Mouse (Mus musculus) gastrocnemius, adult 2 months (tissue): ENCODE measurements around the gene Ybx1. TPM values are rescaled to one million over a fixed set of nuclear protein-coding genes. Genes with fewer than 3 reads are reported as not detected.

Experiments used
- DNase-seq: peaks from one replicate; pipeline ENCODE4 v3.0.0; 2022
- H3K27ac ChIP-seq: fragments of 200-600 bp; 2 replicates; pipeline ENCODE4 v1.8.1; 2022; ENCODE audit warnings: mild to moderate bottlenecking
- H3K4me3 ChIP-seq: fragments of 200-600 bp; 2 replicates; pipeline ENCODE4 v1.8.1; 2022; ENCODE audit warnings: mild to moderate bottlenecking, moderate library complexity
- CTCF ChIP-seq: fragments of 200-600 bp; IDR thresholded peaks from 2 replicates; pipeline ENCODE4 v1.8.1; 2022; ENCODE audit warnings: antibody characterized with exemption, mild to moderate bottlenecking, moderate library complexity
- intact Hi-C: fragments of 180-260 bp; cut with DNase I; formaldehyde crosslinking; loops from one replicate; pipeline ENCODE4 v1.15.1; 2025
- total RNA-seq, 2 experiments: library from RNA; stranded (reverse); gene quantifications; 2 replicates each; pipeline ENCODE4 v1.2.3; 2021

Gene Ybx1
- total RNA-seq, 2 experiments from 2014 or later, result 664 to 696 TPM

DNA sequence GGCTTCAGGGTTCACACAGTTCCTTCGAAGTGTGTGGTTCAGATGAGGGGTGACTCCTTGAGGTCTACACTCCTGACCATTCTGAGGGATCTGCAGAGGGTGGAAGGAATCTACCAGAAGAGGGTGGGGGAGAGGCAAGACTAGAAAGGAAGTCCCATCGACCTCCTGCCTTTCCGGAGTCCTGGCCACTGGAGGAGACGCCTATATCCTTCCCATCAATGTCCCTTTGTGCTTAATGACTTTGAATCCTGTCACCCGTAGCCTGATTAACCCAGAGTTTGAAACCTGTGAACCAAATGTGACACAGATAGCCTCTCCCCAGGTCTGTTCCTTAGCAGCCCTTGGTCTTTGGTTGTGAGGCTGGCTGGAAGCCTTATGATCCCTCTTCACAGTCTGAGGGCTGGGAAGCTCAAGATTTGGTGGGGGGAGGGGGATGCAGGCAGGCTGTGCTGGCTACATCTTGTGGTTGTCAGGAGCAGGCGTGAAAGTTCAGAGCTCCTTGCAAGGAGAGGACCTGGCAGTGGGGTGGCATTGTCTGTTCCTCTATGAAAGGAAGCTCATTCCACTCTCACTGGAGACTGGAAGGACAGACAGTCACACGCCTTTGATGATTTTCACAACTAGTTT, 33.2 kb downstream of the Ybx1 start:
- no peak overlapping the region for H3K4me3 ChIP-seq
- H3K27ac ChIP-seq, result peak overlapping the region; percentile 80
- intact Hi-C loops, result no loop called here
- no peak for TF ChIP-seq CTCF
- no peak for DNase-seq

DNA sequence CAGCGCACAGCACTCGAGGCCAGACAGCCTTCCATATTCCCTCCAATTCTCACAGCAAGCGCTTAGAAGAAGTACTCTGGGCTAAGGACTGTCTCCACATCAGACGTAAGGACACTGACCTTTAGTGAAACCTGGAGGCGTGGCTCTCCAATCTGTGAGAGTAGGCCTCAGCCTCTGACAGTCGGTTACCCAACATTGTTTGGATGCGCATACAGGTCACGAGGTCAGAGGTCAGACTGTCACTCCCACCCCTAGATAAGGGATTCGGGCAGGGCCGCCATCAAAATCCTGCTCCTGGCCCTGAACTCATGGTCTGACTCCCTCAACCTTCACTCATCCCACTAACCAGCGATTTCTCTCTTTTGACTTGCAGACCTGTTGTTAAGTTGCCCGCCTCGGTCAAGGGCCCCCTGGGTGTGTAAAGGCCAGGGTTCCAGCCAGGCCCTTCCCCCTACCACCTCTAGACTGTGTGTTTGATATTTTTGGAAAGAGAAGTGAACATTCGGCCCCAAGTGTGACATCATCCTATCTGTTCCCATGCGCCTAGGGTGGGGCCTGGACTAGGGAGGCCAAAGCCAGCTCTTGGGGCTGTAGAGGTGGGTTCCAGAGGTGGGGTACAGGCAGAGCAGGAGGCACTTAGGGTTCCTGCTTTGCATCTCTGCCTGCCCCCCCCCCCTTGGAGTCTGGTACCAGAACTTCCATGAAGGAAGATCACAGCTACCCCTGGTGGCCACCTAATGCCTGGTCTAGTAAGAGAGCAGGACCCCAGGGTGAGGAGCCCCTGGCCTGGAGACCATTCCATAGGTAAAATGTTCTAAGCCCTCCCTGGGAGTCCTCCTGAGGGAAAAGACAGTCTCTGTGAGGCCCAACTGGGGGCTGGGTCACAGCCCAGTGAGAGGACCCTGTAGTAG, 34.8 kb downstream of the Ybx1 start:
- TF ChIP-seq CTCF, result no peak
- intact Hi-C loops, result no loop called here
- Histone ChIP-seq H3K4me3 (no peak overlapping the region), H3K27ac (peak overlapping the region; percentile 73)
- no peak for DNase-seq

DNA sequence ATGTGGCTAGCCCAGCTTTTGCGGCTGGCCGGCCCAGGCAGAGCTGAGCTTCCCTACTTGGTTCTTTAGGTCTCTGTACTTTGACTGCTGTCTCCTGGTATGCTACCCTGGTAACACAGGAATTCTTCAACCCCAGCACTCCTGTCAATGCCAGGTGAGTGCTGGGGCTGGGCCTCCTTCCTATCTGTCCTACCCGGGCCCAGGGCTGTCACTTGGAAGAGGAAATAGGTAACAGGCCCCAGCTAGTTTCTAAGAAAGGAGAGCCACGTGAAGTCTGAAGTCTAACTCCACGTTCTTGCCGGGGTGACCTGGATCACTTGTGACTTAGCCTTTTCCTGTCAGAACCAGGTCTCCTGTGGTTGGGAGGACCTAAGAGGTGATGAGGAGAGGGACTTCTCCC, 37.3 kb downstream of the Ybx1 start:
- Histone ChIP-seq H3K4me3 (peak overlapping the region; percentile 2; the same call in 1 of the 2 replicates), H3K27ac (no peak overlapping the region)
- no peak for DNase-seq
- TF ChIP-seq CTCF, result no peak
- intact Hi-C loops, result no loop called here

- DNase-seq, result no peak
- Histone ChIP-seq H3K27ac (peak within 1 kb of the TSS; percentile 24), H3K4me3 (peak within 1 kb of the TSS; percentile 32)
- no peak for TF ChIP-seq CTCF
- intact Hi-C loops, result no loop called here
Observed at GRCm38 (mm10) chr4:119255351-119255750, 39.1 kb downstream of the Ybx1 start, which contains the start of gene Cldn19. Gene Cldn19 (plus strand): TSS chr4:119255414.

DNA sequence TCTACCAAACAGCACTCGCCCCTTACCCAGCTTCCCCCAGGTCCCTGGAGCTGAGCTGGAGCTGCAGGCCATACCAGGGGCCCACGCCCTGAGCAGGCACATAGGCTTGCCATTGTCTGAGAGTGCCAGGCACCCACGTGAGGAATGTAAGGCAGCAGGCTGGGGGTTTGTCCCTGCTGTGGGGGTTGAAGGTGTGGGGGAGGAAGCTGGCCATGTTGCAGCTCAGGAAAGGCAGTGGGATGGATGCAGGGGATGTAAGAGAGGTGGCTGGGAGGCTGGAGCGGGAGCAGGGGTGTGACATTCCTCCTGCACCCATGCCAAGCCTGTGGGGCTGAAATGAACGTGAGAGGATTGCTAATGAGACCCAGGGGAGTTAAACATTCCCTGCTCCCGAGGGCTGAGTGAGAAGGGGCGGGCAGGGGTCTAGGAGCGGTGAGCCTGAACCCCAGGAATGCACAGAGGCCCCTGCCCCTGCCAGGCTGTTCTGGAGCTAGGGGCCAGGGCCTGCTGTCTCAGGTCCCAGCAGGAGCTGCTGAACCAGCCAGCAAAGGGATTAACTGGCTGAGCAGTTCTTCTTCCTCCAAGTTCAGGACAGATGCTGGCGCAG, 40.3 kb downstream of the Ybx1 start:
- Histone ChIP-seq H3K27ac (peak overlapping the region; percentile 24; the same call in 1 of the 2 replicates), H3K4me3 (no peak overlapping the region)
- no peak for TF ChIP-seq CTCF
- intact Hi-C loops, result no loop called here
- no peak for DNase-seq

DNA sequence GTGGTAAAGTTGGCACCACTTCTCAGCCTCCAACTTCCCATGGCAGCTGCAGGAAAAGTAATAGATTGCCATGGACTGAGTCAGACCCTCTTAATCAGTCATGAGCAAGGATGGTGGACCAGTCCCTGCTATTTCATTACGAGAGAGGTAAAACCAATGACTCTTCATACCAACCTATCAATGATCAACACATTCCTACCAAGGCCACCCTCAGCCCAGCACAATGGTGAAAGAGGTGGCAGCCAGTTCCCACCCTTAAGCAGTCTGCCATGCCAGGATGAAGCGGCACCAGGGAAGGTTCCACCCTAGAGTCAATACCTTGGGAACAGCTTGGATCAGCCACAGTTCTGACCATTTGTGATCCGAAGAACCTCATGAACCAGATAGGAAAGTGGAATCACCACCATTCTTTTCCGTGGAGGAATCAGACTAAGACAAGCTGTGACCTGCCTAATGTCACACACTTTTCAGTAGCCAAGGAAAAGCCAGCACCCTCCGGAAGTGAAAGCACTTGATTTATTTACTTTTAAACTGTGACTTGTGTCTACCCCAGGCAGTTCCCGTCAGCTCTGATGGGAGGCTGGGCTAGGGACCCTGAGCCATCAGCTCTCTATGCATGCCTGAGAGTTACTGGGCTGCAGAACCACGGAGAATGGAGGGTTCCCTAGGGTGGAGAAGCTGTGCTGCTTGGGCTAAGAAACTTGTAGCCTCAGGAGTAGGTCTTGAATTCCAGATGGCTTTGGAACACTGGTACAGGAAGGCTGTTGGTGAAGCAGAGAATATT, 42.2 kb downstream of the Ybx1 start:
- no peak overlapping the region for H3K27ac ChIP-seq
- no peak for DNase-seq
- H3K4me3 ChIP-seq, result no peak overlapping the region
- intact Hi-C loops, result no loop called here
- TF ChIP-seq CTCF, result no peak

- DNase-seq, result no peak
- no peak overlapping the region; the same call in 1 of the 2 replicates for H3K4me3 ChIP-seq
- peak overlapping the region; percentile 83 for H3K27ac ChIP-seq
- intact Hi-C loops, result loop anchor here (5.0 kb wide), 3 partner anchors 44 to 419 kb away; partner anchors contain the start of gene Ybx1
- TF ChIP-seq CTCF, result no peak
Observed at GRCm38 (mm10) chr4:119248407-119248965, 45.9 kb downstream of the Ybx1 start.

DNA sequence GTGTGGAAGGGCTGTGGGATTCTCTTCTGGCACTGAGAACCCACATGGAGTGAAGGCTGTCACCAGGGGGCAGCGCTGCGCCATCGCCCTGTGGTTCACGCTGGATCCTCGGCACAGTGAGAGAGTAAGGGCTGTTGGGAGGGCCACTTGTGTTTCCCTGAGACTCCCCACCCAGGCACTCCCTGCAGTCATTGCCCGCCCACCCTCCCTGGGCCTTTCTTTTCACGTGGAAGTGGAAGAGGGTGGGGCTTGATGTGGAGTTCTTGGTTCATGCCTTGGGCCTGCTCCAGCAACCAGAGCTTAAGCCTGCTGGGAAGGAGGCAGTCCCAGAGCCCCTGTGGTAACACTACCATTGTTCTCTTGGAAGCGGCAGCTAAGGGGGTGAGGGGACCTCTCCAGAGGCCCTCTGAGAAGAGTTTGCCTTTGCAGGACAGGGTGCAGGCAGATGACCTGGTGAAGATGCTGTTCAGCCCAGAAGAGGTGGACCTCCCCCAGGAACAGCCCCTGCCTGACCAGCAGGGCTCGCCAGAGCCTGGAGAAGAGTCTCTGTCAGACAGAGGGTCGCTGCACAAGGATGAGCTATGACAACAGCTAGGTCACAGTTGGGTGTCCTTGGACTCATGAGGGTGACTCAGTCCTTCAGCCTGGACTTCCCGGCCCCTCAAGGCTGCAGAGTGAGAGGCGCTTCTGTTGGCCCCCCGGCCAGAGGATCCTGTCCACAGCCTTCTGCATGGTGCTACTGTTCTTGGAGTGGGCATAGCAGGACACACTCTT, 46.8 kb downstream of the Ybx1 start:
- H3K27ac ChIP-seq, result peak overlapping the region; percentile 83
- peak; percentile 84 for DNase-seq

DNA sequence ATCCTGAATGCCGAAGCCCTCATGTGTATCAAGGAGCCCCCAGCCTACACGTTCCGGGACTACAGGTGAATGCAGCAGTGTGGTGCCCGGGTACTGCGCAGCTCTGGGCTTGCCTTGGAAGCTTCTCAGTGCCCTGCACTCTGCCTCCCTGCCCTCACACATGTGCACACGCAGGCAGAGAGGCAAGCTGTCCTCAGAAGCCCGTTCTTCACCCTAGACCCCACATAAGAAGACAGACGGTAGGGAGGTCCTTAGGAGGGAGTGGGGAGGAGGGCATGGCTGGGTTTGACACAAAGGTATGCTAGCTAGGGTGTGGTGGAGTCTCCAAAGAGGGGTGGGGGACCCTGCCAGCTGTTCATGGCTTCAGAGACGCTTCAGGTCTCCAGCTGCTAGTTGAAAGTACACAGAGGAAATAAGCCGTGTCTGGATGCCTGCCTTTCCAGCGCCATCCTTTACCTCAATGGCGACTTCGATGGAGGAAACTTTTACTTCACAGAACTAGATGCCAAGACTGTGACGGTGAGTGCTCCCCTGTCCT, 47.6 kb downstream of the Ybx1 start:
- no peak for TF ChIP-seq CTCF

More for the DNA sequence above, 46.8 kb downstream of the Ybx1 start:
- TF ChIP-seq CTCF, result peak; percentile 88
- intact Hi-C loops, result loop anchor here (2.0 to 5.0 kb wide), 4 partner anchors 45 to 420 kb away; partner anchors contain the start of gene Ybx1
- H3K4me3 ChIP-seq, result peak overlapping the region; percentile 37

DNA sequence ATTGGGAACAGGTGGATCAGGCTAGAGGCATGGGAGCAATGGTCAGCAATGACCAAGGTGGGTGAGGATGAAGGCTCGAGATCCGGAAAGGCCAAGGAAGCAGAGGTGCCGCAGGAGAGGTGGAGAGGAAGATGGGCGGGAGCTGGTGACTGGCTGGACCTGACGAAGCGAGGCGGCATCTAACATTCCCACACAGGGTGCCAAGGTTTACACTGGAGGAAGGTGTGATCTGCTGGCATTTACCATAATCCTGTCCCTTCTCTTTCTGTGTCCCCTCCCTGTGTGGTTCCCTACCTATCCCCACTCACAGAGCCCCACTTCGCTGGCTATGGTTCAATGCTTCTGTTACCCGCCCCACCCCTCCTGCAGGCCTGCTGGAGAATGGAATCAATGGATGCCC, 48.4 kb downstream of the Ybx1 start:
- no peak for TF ChIP-seq CTCF
- intact Hi-C loops, result loop anchor here (2.0 to 5.0 kb wide), 4 partner anchors 46 to 421 kb away; partner anchors contain the start of gene Ybx1
- H3K4me3 ChIP-seq, result no peak overlapping the region
- DNase-seq, result no peak
- H3K27ac ChIP-seq, result peak overlapping the region; percentile 36; the same call in 1 of the 2 replicates

More for the DNA sequence above, 47.6 kb downstream of the Ybx1 start:
- no peak overlapping the region for H3K4me3 ChIP-seq
- peak overlapping the region; percentile 83 for H3K27ac ChIP-seq
- intact Hi-C loops, result loop anchor here (2.0 to 5.0 kb wide), 4 partner anchors 46 to 421 kb away; partner anchors contain the start of gene Ybx1
- DNase-seq, result no peak
